Mouse (Mus musculus) CD8-positive naive resting alpha-beta T cell, adult 57 days (primary cell): ENCODE results near the gene Il13ra1. TPM values are rescaled to one million over a fixed set of nuclear protein-coding genes. Genes with fewer than 3 reads are reported as not detected.

Experiments
- total RNA-seq: library from RNA; stranded (reverse); gene quantifications from one replicate; pipeline ENCODE4 v1.2.4, GENCODE M21; 2023

Il13ra1 gene
- total RNA-seq, result 0.58 TPM

GRCm38 (mm10) chrX:36111622-36112421, at the start of gene Il13ra1:
TSS of gene Il13ra1 (plus strand) at chrX:36112110.

GRCm38 (mm10) chrX:36195736-36196525, 84.0 kb downstream of the Il13ra1 start, which contains the start of gene Zcchc12:
TSS of gene Zcchc12 (plus strand) at chrX:36195904.

Other genes starting within 250 kb of the Il13ra1 start
- 136 TPM for gene Dock11, start 223.3 kb upstream of the Il13ra1 start, total RNA-seq
- gene Zcchc12, start 83.8 kb downstream of the Il13ra1 start, total RNA-seq, result 2.0 TPM
- gene Lonrf3, start 216.2 kb downstream of the Il13ra1 start, total RNA-seq, result 0.49 TPM